Mouse (Mus musculus): ENCODE results near the gene Fyn. TPM values are rescaled to one million over a fixed set of nuclear protein-coding genes. Genes with fewer than 3 reads are reported as not detected.

Gene Fyn
- polyA plus RNA-seq, 1 experiment from 2014 or later, result 70.3 TPM

DNA sequence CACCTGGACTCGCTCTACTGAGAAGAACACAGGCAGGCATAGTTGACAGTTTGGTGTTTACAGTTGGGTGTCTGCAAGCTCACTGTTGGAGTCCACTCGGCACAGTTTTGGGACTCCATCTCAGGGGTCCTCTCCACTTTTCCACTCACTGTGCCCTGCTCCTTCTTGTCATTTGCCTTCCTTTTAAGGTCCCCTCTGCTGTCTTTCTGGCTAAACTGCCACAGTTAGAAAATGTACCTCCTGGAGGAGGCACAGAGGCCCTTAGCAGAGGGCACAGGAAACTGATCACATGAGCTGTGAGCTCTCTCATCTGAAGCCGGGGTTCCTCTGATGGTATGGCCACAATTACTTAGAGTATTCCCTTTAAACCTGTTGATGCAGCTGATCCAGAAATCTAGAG lies 120.3 kb downstream of the Fyn start:
- Histone ChIP-seq H3K36me3 (replicated peaks) (no peaks in the 10 kb centered on the region), H3K4me3 (no peak overlapping the region), H3K9ac (no peak overlapping the region), H3K27ac (no peak overlapping the region), H3K27me3 (replicated peaks) (no peaks in the 10 kb centered on the region), H3K4me1 (peaks cover 45% of the 10 kb centered on the region), H3K4me2 (no peak overlapping the region), H3K9me3 (no peaks in the 10 kb centered on the region)
- 85% methylated on average over 3 of the region's 3 CpGs for WGBS
- no peak for ATAC-seq (replicated peaks)

DNA sequence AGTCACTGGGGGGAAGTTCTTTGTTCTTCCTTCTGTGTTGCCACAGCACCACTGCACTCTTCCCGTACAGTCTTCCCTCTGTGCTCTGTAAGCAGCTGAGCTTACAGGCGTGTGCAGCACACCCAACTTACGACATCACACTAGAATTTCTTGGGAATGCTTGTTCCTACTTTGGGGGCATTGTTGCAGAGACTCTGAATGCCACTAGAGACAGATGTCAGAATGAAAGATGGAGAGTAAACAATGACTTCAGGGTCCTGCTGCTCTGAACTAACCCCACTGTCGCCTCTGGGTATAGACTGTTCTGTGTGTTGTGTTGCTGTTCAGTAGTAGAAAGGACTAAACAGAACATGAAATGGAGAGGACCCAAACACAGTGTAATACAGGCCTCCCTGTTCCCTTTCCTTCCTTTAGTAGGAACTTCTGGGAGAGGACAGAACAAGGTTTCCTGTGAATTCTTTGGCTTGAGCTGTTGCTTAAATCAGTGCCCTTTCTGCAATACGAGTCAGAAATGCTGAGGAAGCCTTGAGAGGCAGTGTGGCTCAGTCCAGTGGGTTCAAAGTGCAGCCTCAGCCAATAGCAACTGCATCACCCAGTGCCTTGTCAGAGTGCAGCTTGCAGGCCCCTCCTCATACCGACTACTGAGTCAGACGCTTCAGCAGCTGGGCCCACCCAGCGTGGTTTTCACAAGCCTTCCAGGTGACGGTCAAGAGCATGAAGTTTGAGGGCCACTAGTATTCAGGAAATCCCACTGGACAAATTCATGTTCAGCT lies 121.9 kb downstream of the Fyn start:
- Histone ChIP-seq H3K9me3 (no peaks in the 10 kb centered on the region), H3K9ac (no peak overlapping the region), H3K36me3 (replicated peaks) (no peaks in the 10 kb centered on the region), H3K4me1 (peaks cover 29% of the 10 kb centered on the region), H3K27ac (no peak overlapping the region), H3K4me3 (no peak overlapping the region), H3K4me2 (no peak overlapping the region), H3K27me3 (replicated peaks) (no peaks in the 10 kb centered on the region)
- ATAC-seq (replicated peaks), result no peak
- 81% methylated on average over 9 of the region's 9 CpGs for WGBS

DNA sequence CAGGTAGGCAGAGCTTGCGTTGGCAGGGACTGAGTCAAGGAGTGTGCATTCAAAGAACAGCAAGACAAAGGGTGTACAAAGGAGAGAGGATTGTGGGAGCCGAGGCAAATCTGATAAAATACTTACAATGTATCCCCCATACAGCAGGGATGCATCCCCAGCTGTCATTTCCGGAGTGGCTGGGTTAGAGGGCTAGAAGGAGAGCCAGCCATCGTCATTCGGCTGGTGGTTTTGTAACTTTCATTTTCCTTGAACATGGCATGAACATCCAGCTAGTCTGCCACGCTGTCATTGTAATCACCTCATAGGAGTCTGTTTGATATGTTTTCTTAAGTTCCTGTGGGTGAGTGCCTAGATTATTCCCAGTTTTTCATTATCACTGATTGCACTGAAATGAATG lies 123.5 kb downstream of the Fyn start:
- Histone ChIP-seq H3K4me3 (no peak overlapping the region), H3K9me3 (no peaks in the 10 kb centered on the region), H3K4me2 (no peak overlapping the region), H3K9ac (no peak overlapping the region), H3K27me3 (replicated peaks) (no peaks in the 10 kb centered on the region), H3K27ac (no peak overlapping the region), H3K4me1 (peaks cover 14% of the 10 kb centered on the region), H3K36me3 (replicated peaks) (no peaks in the 10 kb centered on the region)
- no peak for ATAC-seq (replicated peaks)
- WGBS, result 59% methylated on average over 6 of the region's 6 CpGs

DNA sequence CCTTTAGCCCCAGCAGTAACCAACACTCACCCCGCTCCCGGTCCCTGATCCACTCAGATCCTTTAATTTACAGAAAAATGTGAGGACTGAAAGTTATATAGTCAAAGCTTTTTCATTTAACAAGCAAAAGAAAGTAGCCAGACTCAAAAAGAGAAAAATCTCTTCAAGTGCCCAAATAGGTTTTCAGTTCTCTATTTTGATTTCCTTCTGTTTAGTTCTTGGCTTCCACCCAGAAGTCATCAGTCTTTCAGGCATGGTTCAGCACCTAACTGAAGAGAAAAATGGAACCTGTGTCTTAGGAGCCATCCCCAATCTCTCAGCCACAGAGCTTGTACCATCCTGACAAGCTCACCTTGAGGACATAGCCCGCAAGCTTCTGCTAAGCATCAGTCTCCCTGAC lies 124.4 kb downstream of the Fyn start:
- H3K4me2 ChIP-seq, result no peak overlapping the region
- 98% methylated on average over 3 of the region's 3 CpGs for WGBS
- H3K27me3 ChIP-seq (replicated peaks), result no peaks in the 10 kb centered on the region

DNA sequence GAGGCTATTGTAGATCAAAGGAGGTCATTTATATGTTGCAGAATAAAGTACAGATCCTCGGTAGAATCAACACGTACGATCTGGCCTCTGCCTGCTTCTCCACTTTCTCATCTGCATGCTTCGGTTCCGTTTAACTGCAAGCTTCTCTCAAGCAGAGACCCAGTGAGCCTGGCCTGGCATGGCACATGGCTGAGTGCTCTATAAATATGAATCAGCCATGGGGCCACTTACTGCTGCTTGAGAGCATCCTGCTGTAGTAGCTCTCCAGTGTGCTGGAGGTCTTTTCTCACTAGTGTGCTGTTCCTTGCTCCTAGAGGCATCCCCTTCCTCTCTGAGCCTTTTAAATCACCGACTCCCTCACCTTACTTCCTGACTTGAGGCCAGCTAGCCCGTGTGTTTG lies 130.0 kb downstream of the Fyn start:
- H3K4me1 ChIP-seq, result peaks cover 46% of the 10 kb centered on the region
- H3K36me3 ChIP-seq (replicated peaks), result no peaks in the 10 kb centered on the region
- peak; percentile 28 for ATAC-seq (replicated peaks)
- H3K27me3 ChIP-seq (replicated peaks), result no peaks in the 10 kb centered on the region
- no peak overlapping the region for H3K4me2 ChIP-seq
- peak overlapping the region; percentile 66 for H3K27ac ChIP-seq
- no peak overlapping the region for H3K4me3 ChIP-seq
- WGBS, result 39% methylated on average over 7 of the region's 7 CpGs
- H3K9ac ChIP-seq, result 0 out of 2 replicates have a peak overlapping the region, but pooled peaks have one; percentile 13
- H3K9me3 ChIP-seq, result no peaks in the 10 kb centered on the region

More for the DNA sequence above, 124.4 kb downstream of the Fyn start:
- H3K27ac ChIP-seq, result no peak overlapping the region
- H3K9ac ChIP-seq, result no peak overlapping the region
- no peaks in the 10 kb centered on the region for H3K9me3 ChIP-seq
- no peak overlapping the region for H3K4me3 ChIP-seq
- no peak for ATAC-seq (replicated peaks)
- H3K36me3 ChIP-seq (replicated peaks), result no peaks in the 10 kb centered on the region
- H3K4me1 ChIP-seq, result peaks cover 14% of the 10 kb centered on the region

DNA sequence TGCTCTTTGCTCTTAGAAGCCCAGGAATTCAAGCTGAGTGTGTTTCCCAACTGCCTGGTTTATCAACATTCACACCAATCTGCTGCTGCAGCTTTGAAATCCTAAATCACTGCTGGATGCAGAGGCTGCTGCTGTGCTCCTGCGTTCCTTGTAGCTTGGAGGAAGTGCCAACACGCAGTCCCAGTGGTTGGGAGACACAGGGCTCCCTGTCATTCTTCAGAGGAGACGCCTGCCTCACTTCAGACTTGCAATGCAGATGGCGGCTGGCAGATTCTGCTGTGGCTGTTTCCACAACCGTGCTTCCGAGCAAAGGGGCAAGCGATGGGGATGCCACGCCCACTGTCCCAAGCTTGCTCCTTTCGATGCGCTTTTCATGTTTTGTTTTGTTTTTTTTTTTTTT lies 132.9 kb downstream of the Fyn start:
- Histone ChIP-seq H3K27ac (peak overlapping the region; percentile 77), H3K9ac (no peak overlapping the region), H3K36me3 (replicated peaks) (no peaks in the 10 kb centered on the region), H3K4me3 (no peak overlapping the region), H3K27me3 (replicated peaks) (no peaks in the 10 kb centered on the region), H3K9me3 (no peaks in the 10 kb centered on the region), H3K4me1 (peaks cover 72% of the 10 kb centered on the region), H3K4me2 (no peak overlapping the region; the same call in 1 of the 2 replicates)
- WGBS, result 56% methylated on average over 10 of the region's 10 CpGs
- ATAC-seq (replicated peaks), result no peak

DNA sequence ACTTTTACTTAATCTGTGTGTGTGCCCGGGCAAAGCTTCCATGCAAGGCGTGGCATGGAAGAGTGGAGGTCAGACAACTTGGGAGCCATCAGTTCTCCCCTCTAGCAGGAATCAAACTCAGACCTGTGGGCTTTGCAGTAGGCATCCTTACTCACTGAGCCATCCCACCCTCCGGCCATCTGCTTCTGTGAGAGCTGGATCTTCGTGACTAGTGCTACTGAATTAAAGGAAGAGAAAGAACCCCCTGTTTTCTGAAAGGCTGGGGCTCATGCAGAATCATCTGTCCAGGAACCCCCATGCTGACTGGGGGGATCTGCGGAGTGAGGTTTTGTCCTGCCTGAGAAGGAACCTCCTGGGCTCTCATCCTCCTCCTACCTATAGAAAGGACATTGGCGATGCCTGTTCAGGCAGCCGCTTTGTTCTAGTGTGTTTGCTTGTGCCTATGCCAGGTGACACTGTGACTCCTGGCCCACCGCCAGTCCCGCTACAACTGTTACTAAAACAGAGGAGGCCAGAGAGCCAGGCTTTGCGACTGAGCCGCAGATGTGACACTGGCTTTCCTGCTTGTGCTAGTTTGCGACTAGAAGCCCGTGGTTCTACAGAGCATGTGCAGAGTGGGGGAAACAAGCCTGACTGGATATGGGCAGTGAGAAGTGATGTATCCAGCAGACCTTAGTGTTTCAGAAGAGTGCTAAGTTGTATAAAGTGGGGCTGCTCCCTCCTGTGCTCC lies 133.5 kb downstream of the Fyn start:
- 62% methylated on average over 13 of the region's 13 CpGs for WGBS
- Histone ChIP-seq H3K27ac (peak overlapping the region; percentile 77), H3K4me2 (no peak overlapping the region), H3K9me3 (no peaks in the 10 kb centered on the region), H3K4me1 (peaks cover 76% of the 10 kb centered on the region), H3K9ac (no peak overlapping the region), H3K27me3 (replicated peaks) (no peaks in the 10 kb centered on the region), H3K36me3 (replicated peaks) (no peaks in the 10 kb centered on the region), H3K4me3 (no peak overlapping the region)
- peak; percentile 19 for ATAC-seq (replicated peaks)

DNA sequence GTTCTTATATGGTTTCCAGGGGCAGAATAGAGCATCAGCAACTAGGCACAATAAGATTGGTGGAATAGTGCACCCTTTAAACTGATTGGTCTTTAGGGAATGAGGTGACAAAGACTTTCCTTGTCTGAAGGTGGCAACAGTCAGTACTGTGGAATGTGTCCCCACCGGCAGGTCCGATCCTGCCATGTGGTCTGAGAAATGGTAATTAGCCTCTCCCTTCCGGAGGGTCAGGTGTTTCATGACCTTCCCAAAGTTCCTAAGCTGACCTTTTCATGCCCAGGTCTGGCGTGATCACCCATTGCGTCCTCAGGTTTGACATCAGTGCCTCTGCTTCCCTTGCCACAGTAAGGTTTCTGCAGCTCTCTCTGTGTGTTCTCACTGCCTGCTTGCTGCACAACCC lies 134.7 kb downstream of the Fyn start:
- Histone ChIP-seq H3K36me3 (replicated peaks) (no peaks in the 10 kb centered on the region), H3K27ac (no peak overlapping the region), H3K4me1 (peaks cover 66% of the 10 kb centered on the region), H3K9me3 (no peaks in the 10 kb centered on the region), H3K27me3 (replicated peaks) (no peaks in the 10 kb centered on the region), H3K4me2 (no peak overlapping the region), H3K4me3 (no peak overlapping the region), H3K9ac (no peak overlapping the region)
- ATAC-seq (replicated peaks), result no peak
- WGBS, result 83% methylated on average over 5 of the region's 5 CpGs

DNA sequence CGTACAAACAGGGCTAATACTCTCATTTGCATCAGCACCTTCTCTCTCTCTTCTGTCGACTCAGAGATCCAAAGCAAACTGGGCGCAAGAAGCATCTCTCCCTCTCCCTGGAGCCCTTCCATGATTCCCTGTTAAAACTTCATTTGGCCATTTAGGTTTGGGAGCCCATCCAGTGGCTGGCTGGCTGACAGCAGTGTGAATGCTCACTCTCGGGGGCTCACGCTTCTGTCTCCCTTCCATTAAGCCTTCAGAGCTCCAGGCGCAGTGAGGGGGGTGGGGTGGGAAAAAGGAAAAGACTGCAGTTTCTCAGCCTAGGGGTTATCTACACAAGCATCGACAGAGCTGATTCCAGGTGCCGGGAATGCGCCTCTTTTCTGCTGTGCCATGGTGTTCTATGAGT lies 136.4 kb downstream of the Fyn start:
- Histone ChIP-seq H3K27me3 (replicated peaks) (no peaks in the 10 kb centered on the region), H3K4me2 (no peak overlapping the region), H3K36me3 (replicated peaks) (no peaks in the 10 kb centered on the region), H3K9me3 (no peaks in the 10 kb centered on the region), H3K4me1 (peaks cover 60% of the 10 kb centered on the region), H3K4me3 (no peak overlapping the region), H3K9ac (no peak overlapping the region), H3K27ac (0 out of 2 replicates have a peak overlapping the region, but pooled peaks have one; percentile 7)
- ATAC-seq (replicated peaks), result no peak
- 27% methylated on average over 9 of the region's 9 CpGs for WGBS

DNA sequence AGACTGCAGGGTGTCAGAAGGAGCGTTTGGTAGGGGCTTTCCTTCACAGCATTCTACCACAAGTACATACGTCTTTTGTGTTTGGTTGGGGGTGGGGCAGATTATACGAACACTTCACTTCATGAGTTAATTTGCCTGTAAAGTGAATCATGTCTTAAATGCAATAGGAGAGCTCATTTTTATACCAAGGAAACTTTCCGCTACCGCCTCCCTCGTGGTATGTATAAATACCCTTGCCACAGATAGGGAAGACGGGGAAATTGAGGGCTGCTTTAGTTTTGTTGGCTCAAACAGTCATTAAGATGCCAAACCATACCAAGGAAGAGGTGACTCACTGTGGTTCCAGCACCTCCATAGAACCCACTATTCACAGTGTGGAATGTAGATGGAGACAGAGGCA lies 137.0 kb downstream of the Fyn start:
- no peak overlapping the region for H3K4me3 ChIP-seq
- H3K9ac ChIP-seq, result no peak overlapping the region
- peaks cover 60% of the 10 kb centered on the region for H3K4me1 ChIP-seq
- WGBS, result 59% methylated on average over 7 of the region's 7 CpGs
- H3K4me2 ChIP-seq, result no peak overlapping the region
- H3K27me3 ChIP-seq (replicated peaks), result no peaks in the 10 kb centered on the region
- H3K9me3 ChIP-seq, result no peaks in the 10 kb centered on the region
- no peaks in the 10 kb centered on the region for H3K36me3 ChIP-seq (replicated peaks)
- no peak for ATAC-seq (replicated peaks)
- 0 out of 2 replicates have a peak overlapping the region, but pooled peaks have one; percentile 4 for H3K27ac ChIP-seq

DNA sequence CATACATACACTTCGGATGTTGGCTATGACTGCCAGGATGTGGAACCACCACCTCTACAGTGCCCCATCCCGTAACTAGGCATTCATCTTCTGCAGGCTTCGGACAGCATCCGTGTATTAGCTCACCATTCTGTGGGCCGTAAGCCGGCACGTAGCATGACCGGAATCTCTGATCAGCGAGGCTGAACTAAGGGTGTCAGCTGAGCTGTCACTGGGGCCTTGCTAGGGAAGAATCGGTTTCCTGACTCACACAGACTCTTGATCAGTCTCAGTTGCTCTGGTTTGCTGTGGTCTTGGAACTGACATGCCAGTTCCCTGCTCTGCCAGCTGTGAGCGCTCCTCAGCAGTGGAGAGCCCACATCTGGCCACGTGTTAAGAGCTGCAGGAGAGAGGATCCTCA lies 137.7 kb downstream of the Fyn start:
- WGBS, result 51% methylated on average over 12 of the region's 12 CpGs
- Histone ChIP-seq H3K36me3 (replicated peaks) (no peaks in the 10 kb centered on the region), H3K27ac (peak overlapping the region; percentile 55; the same call in 1 of the 2 replicates), H3K4me3 (no peak overlapping the region), H3K27me3 (replicated peaks) (no peaks in the 10 kb centered on the region), H3K4me1 (peaks cover 64% of the 10 kb centered on the region), H3K9me3 (no peaks in the 10 kb centered on the region), H3K9ac (no peak overlapping the region), H3K4me2 (no peak overlapping the region)
- peak; percentile 27; the same call in 1 of the 2 replicates for ATAC-seq (replicated peaks)

DNA sequence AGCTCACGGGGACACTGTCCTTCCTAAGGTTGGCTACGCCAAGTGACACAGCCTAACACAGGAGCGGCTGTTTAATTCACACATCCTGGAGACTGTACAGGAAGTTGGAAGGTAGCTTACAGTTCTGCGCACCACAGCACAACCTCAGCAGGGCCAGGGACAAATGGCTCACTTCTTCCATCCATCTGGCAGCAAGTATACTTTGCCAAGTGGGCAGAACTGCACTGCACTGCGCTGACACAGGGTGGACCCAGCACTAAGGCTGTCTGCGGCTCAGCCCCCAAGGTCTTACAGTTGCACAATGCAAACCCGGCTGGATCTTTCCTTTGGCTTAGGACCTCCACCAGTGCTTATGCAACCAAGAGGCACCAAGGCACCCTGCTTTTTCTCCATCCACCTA lies 138.2 kb downstream of the Fyn start:
- 82% methylated on average over 7 of the region's 7 CpGs for WGBS
- H3K4me3 ChIP-seq, result no peak overlapping the region
- H3K27ac ChIP-seq, result peak overlapping the region; percentile 55; the same call in 1 of the 2 replicates
- H3K27me3 ChIP-seq (replicated peaks), result no peaks in the 10 kb centered on the region
- no peaks in the 10 kb centered on the region for H3K36me3 ChIP-seq (replicated peaks)
- no peak for ATAC-seq (replicated peaks)
- peaks cover 60% of the 10 kb centered on the region for H3K4me1 ChIP-seq
- H3K4me2 ChIP-seq, result no peak overlapping the region
- H3K9ac ChIP-seq, result no peak overlapping the region
- H3K9me3 ChIP-seq, result no peaks in the 10 kb centered on the region
